Mouse (Mus musculus) liver, embryonic 12.5 days (tissue): ENCODE results near the gene Simc1. TPM values are rescaled to one million over a fixed set of nuclear protein-coding genes. Genes with fewer than 3 reads are reported as not detected.

Source experiments
- ATAC-seq: fragments of 200-750 bp; cut with Nextera tagmentation; 2 replicates; pipeline ENCODE4 v1.8.0; 2017; ENCODE audit warnings: moderate number of reproducible peaks, mild to moderate bottlenecking, moderate library complexity
- H3K27ac ChIP-seq: fragments of 300-500 bp; sonication (generic); 2 replicates; pipeline ENCODE4 v1.5.1; 2016; ENCODE audit warnings: mild to moderate bottlenecking
- H3K27me3 ChIP-seq: fragments of 300-500 bp; sonication (generic); replicated peaks from 2 replicates; pipeline ENCODE4 v1.6.1; 2016; ENCODE audit warnings: mild to moderate bottlenecking, moderate library complexity
- H3K36me3 ChIP-seq: fragments of 300-500 bp; sonication (generic); 2 replicates; pipeline ENCODE4 v1.6.1; 2016; ENCODE audit warnings: mild to moderate bottlenecking, moderate library complexity
- H3K4me1 ChIP-seq: fragments of 300-500 bp; sonication (generic); 2 replicates; pipeline ENCODE4 v1.6.1; 2016
- H3K4me2 ChIP-seq: fragments of 300-500 bp; sonication (generic); 2 replicates; pipeline ENCODE4 v1.6.1; 2016; ENCODE audit warnings: mild to moderate bottlenecking, moderate library complexity
- H3K4me3 ChIP-seq: fragments of 300-500 bp; sonication (generic); 2 replicates; pipeline ENCODE4 v1.5.1; 2016; ENCODE audit warnings: mild to moderate bottlenecking, moderate library complexity
- H3K9ac ChIP-seq: fragments of 300-500 bp; sonication (generic); 2 replicates; pipeline ENCODE4 v1.6.1; 2016; ENCODE audit warnings: mild to moderate bottlenecking, moderate library complexity
- H3K9me3 ChIP-seq: fragments of 300-500 bp; sonication (generic); replicated peaks from 2 replicates; pipeline ENCODE4 v1.6.1; 2016; ENCODE audit warnings: mild to moderate bottlenecking, moderate library complexity
- WGBS: fragments of 180-500 bp; shearing (Covaris S2); methylation state at CpG from one replicate; pipeline ENCODE4 v1.1.7; 2016; ENCODE audit not compliant: insufficient replicate concordance; 5-methylcytosine and 5-hydroxymethylcytosine counted together
- polyA plus RNA-seq: library from polyadenylated mRNA; unstranded; fragments of >200 nt; fragmentation: Nextera tagmentation; extraction: Ambion mirVana; gene quantifications from 2 replicates; pipeline ENCODE4 v1.2.1, GENCODE M21; 2016

Gene Simc1
- 4.0 and 4.3 TPM in 2 replicates for polyA plus RNA-seq

GRCm38 (mm10) chr13:54503604-54504521, at the start of gene Simc1:
Simc1 (plus strand) TSS chr13:54503779.
- H3K4me1 ChIP-seq = peaks cover 38% of the 10 kb centered on the region
- under 1% methylated on average over 94 of the region's 105 CpGs for WGBS
- ATAC-seq = peak; percentile 91

GRCm38 (mm10) chr13:54457062-54457461, 46.5 kb upstream of the Simc1 start:
- peaks cover 75% of the 10 kb centered on the region for H3K36me3 ChIP-seq
- WGBS = 63% methylated on average over 2 of the region's 2 CpGs
- H3K9ac ChIP-seq = no peak overlapping the region
- no peaks in the 10 kb centered on the region for H3K4me1 ChIP-seq
- no peaks in the 10 kb centered on the region for H3K27me3 ChIP-seq
- H3K4me3 ChIP-seq = no peak overlapping the region
- no peak overlapping the region for H3K27ac ChIP-seq
- no peaks in the 10 kb centered on the region for H3K9me3 ChIP-seq
- H3K4me2 ChIP-seq = no peak overlapping the region
- no peak for ATAC-seq

More at GRCm38 (mm10) chr13:54503604-54504521, at the start of gene Simc1:
- peak within 1 kb of the TSS; percentile 60 for H3K27ac ChIP-seq
- H3K9me3 ChIP-seq = no peaks in the 10 kb centered on the region
- peak within 1 kb of the TSS; percentile 73 for H3K4me3 ChIP-seq
- H3K36me3 ChIP-seq = no peaks in the 10 kb centered on the region
- H3K4me2 ChIP-seq = peak within 1 kb of the TSS; percentile 99
- peaks cover 14% of the 10 kb centered on the region for H3K27me3 ChIP-seq
- peak within 1 kb of the TSS; percentile 82 for H3K9ac ChIP-seq

GRCm38 (mm10) chr13:54459282-54459681, 44.3 kb upstream of the Simc1 start:
- 76% methylated on average over 4 of the region's 4 CpGs for WGBS
- Histone ChIP-seq H3K36me3 (peaks cover 97% of the 10 kb centered on the region), H3K27ac (no peak overlapping the region)

GRCm38 (mm10) chr13:54468098-54469011, 35.2 kb upstream of the Simc1 start, which contains the start of gene Thoc3:
Thoc3 (minus strand) TSS chr13:54468849.
- peaks cover 14% of the 10 kb centered on the region for H3K4me1 ChIP-seq
- peaks cover 12% of the 10 kb centered on the region; the same call in 1 of the 2 replicates for H3K9me3 ChIP-seq
- H3K4me3 ChIP-seq = peak within 1 kb of the TSS; percentile 99
- H3K27ac ChIP-seq = peak within 1 kb of the TSS; percentile 78
- H3K9ac ChIP-seq = peak within 1 kb of the TSS; percentile 96
- H3K27me3 ChIP-seq = no peaks in the 10 kb centered on the region
- H3K36me3 ChIP-seq = peaks cover 43% of the 10 kb centered on the region
- whole genome bisulfite sequencing = 1% methylated on average over 67 of the region's 67 CpGs
- ATAC-seq = peak; percentile 96
- peak within 1 kb of the TSS; percentile 94 for H3K4me2 ChIP-seq

More at GRCm38 (mm10) chr13:54459282-54459681, 44.3 kb upstream of the Simc1 start:
- no peak for ATAC-seq
- Histone ChIP-seq H3K27me3 (no peaks in the 10 kb centered on the region), H3K4me2 (no peak overlapping the region), H3K4me1 (no peaks in the 10 kb centered on the region; the same call in 1 of the 2 replicates), H3K9me3 (peaks cover 8% of the 10 kb centered on the region; the same call in 1 of the 2 replicates), H3K4me3 (no peak overlapping the region), H3K9ac (no peak overlapping the region)

- H3K36me3 ChIP-seq = peaks cover 37% of the 10 kb centered on the region
- H3K9ac ChIP-seq = peak overlapping the region; percentile 96
- peak overlapping the region; percentile 99 for H3K4me3 ChIP-seq
- WGBS = 17% methylated on average over 4 of the region's 4 CpGs
- H3K4me2 ChIP-seq = peak overlapping the region; percentile 94
- peak; percentile 79 for ATAC-seq
- no peaks in the 10 kb centered on the region for H3K27me3 ChIP-seq
- peaks cover 14% of the 10 kb centered on the region for H3K4me1 ChIP-seq
- H3K27ac ChIP-seq = no peak overlapping the region; the same call in 1 of the 2 replicates
- peaks cover 7% of the 10 kb centered on the region; the same call in 1 of the 2 replicates for H3K9me3 ChIP-seq
These were observed 34.6 kb upstream of the Simc1 start for GRCm38 (mm10) chr13:54469012-54469354.

- no peak overlapping the region for H3K4me2 ChIP-seq
- 67% methylated on average over 4 of the region's 4 CpGs for WGBS
- ATAC-seq = no peak
These were observed 31.6 kb upstream of the Simc1 start for GRCm38 (mm10) chr13:54471967-54472366.

GRCm38 (mm10) chr13:54474996-54475395, 28.6 kb upstream of the Simc1 start:
- Histone ChIP-seq H3K27ac (no peak overlapping the region), H3K27me3 (peaks cover 19% of the 10 kb centered on the region), H3K4me3 (no peak overlapping the region), H3K36me3 (no peaks in the 10 kb centered on the region), H3K9ac (no peak overlapping the region), H3K4me2 (no peak overlapping the region), H3K9me3 (no peaks in the 10 kb centered on the region), H3K4me1 (no peaks in the 10 kb centered on the region)
- 58% methylated on average over 2 of the region's 2 CpGs for WGBS
- no peak for ATAC-seq

More at GRCm38 (mm10) chr13:54471967-54472366, 31.6 kb upstream of the Simc1 start:
- peaks cover 13% of the 10 kb centered on the region for H3K4me1 ChIP-seq
- H3K36me3 ChIP-seq = peaks cover 7% of the 10 kb centered on the region
- no peak overlapping the region for H3K9ac ChIP-seq
- no peaks in the 10 kb centered on the region for H3K9me3 ChIP-seq
- H3K4me3 ChIP-seq = no peak overlapping the region
- H3K27me3 ChIP-seq = peaks cover 3% of the 10 kb centered on the region; the same call in 1 of the 2 replicates
- no peak overlapping the region for H3K27ac ChIP-seq

- H3K4me2 ChIP-seq = no peak overlapping the region
- no peak overlapping the region for H3K4me3 ChIP-seq
- H3K4me1 ChIP-seq = no peaks in the 10 kb centered on the region
- 31% methylated on average over 5 of the region's 5 CpGs for WGBS
- H3K27me3 ChIP-seq = peaks cover 22% of the 10 kb centered on the region
- no peak overlapping the region for H3K27ac ChIP-seq
- no peak for ATAC-seq
- no peaks in the 10 kb centered on the region for H3K9me3 ChIP-seq
- no peaks in the 10 kb centered on the region for H3K36me3 ChIP-seq
- no peak overlapping the region for H3K9ac ChIP-seq
These were observed 27.9 kb upstream of the Simc1 start for GRCm38 (mm10) chr13:54475702-54476101.

GRCm38 (mm10) chr13:54479286-54479685, 24.3 kb upstream of the Simc1 start:
- Histone ChIP-seq H3K27ac (no peak overlapping the region), H3K4me1 (no peaks in the 10 kb centered on the region), H3K4me2 (no peak overlapping the region), H3K36me3 (no peaks in the 10 kb centered on the region), H3K9ac (no peak overlapping the region), H3K27me3 (peaks cover 32% of the 10 kb centered on the region), H3K4me3 (no peak overlapping the region), H3K9me3 (no peaks in the 10 kb centered on the region)
- no peak for ATAC-seq
- 36% methylated on average over 3 of the region's 3 CpGs for WGBS

- H3K27me3 ChIP-seq = peaks cover 32% of the 10 kb centered on the region
- no peak overlapping the region for H3K4me2 ChIP-seq
- H3K9ac ChIP-seq = no peak overlapping the region
- H3K27ac ChIP-seq = no peak overlapping the region
- no peak overlapping the region for H3K4me3 ChIP-seq
- 74% methylated on average over 14 of the region's 14 CpGs for WGBS
- H3K4me1 ChIP-seq = no peaks in the 10 kb centered on the region
- H3K36me3 ChIP-seq = no peaks in the 10 kb centered on the region
- no peaks in the 10 kb centered on the region for H3K9me3 ChIP-seq
- no peak for ATAC-seq
These were observed 22.1 kb upstream of the Simc1 start for GRCm38 (mm10) chr13:54481498-54481897.

GRCm38 (mm10) chr13:54490411-54490810, 13.2 kb upstream of the Simc1 start:
- Histone ChIP-seq H3K9me3 (no peaks in the 10 kb centered on the region), H3K27me3 (0 out of 2 replicates have a peak, but pooled peaks cover 8% of the 10 kb centered on the region), H3K4me1 (no peaks in the 10 kb centered on the region), H3K4me2 (no peak overlapping the region), H3K36me3 (no peaks in the 10 kb centered on the region), H3K9ac (no peak overlapping the region), H3K4me3 (no peak overlapping the region), H3K27ac (no peak overlapping the region)
- 71% methylated on average over 5 of the region's 5 CpGs for WGBS
- no peak for ATAC-seq
